Mouse (Mus musculus) forebrain, embryonic 14.5 days (tissue): ENCODE data around the gene Ap3m1. TPM values are rescaled to one million over a fixed set of nuclear protein-coding genes. Genes with fewer than 3 reads are reported as not detected.

Source experiments
- ATAC-seq: fragments of 200-750 bp; cut with Nextera tagmentation; 2 replicates; pipeline ENCODE4 v1.8.0; 2017; ENCODE audit warnings: mild to moderate bottlenecking, moderate library complexity
- DNase-seq: peaks from one replicate; pipeline ENCODE4 v3.0.0-alpha.2; 2015; ENCODE audit warnings: low spot score
- H3K27ac ChIP-seq: fragments of 300-500 bp; sonication (generic); 2 replicates; pipeline ENCODE4 v1.5.1; 2014; ENCODE audit warnings: low read depth, mild to moderate bottlenecking, control low read depth, low read length, moderate library complexity
- H3K27me3 ChIP-seq: fragments of 300-500 bp; sonication (generic); replicated peaks from 2 replicates; pipeline ENCODE4 v1.6.1; 2014; ENCODE audit warnings: low read length, control low read depth, mixed read lengths; ENCODE audit not compliant: control insufficient read depth, insufficient read depth
- H3K36me3 ChIP-seq: fragments of 300-500 bp; sonication (generic); 2 replicates; pipeline ENCODE4 v1.6.1; 2014; ENCODE audit warnings: low read length, control low read depth; ENCODE audit not compliant: control insufficient read depth, insufficient read depth
- H3K4me1 ChIP-seq: fragments of 300-500 bp; sonication (generic); 2 replicates; pipeline ENCODE4 v1.6.1; 2014; ENCODE audit warnings: antibody characterized with exemption, low read length, control low read depth; ENCODE audit not compliant: control insufficient read depth, insufficient read depth
- H3K4me2 ChIP-seq: fragments of 300-500 bp; sonication (generic); 2 replicates; pipeline ENCODE4 v1.6.1; 2014; ENCODE audit warnings: mild to moderate bottlenecking, control low read depth, low read length
- H3K4me3 ChIP-seq: fragments of 300-500 bp; sonication (generic); 2 replicates; pipeline ENCODE4 v1.5.1; 2014; ENCODE audit warnings: low read depth, low read length, control low read depth
- H3K9ac ChIP-seq: fragments of 300-500 bp; sonication (generic); 2 replicates; pipeline ENCODE4 v1.6.1; 2014; ENCODE audit warnings: mild to moderate bottlenecking, low read length, control low read depth, moderate library complexity
- H3K9me3 ChIP-seq: fragments of 300-500 bp; sonication (generic); replicated peaks from 2 replicates; pipeline ENCODE4 v1.6.1; 2016; ENCODE audit warnings: low read length, control low read depth, mixed read lengths; ENCODE audit not compliant: control insufficient read depth
- WGBS: fragments of 180-500 bp; shearing (Covaris S2); extraction: QIAGEN DNeasy Blood & Tissue Kit; methylation state at CpG from one replicate; pipeline ENCODE4 v1.1.7; 2014; 5-methylcytosine and 5-hydroxymethylcytosine counted together
- polyA plus RNA-seq: library from polyadenylated mRNA; unstranded; fragments of >200 nt; fragmentation: Nextera tagmentation; extraction: Ambion mirVana; gene quantifications from 2 replicates; pipeline ENCODE4 v1.2.1, GENCODE M21; 2014

Gene Ap3m1
- polyA plus RNA-seq, 1 experiment from 2014 or later = 139 TPM

- H3K36me3 ChIP-seq = peaks cover 63% of the 10 kb centered on the region
- H3K4me1 ChIP-seq = no peaks in the 10 kb centered on the region
- H3K4me2 ChIP-seq = no peak overlapping the region
- no peaks in the 10 kb centered on the region for H3K9me3 ChIP-seq
- no peak overlapping the region for H3K27ac ChIP-seq
- no peak for DNase-seq
- no peak for ATAC-seq
- no peak overlapping the region for H3K9ac ChIP-seq
- no peaks in the 10 kb centered on the region for H3K27me3 ChIP-seq
- H3K4me3 ChIP-seq = no peak overlapping the region
- 97% methylated on average over 3 of the region's 3 CpGs for WGBS
Measured at GRCm38 (mm10) chr14:21034791-21035190, 17.5 kb downstream of the Ap3m1 start.

- Histone ChIP-seq H3K4me3 (no peak overlapping the region), H3K4me2 (no peak overlapping the region), H3K4me1 (no peaks in the 10 kb centered on the region), H3K27me3 (no peaks in the 10 kb centered on the region), H3K36me3 (peaks cover 63% of the 10 kb centered on the region), H3K9me3 (no peaks in the 10 kb centered on the region), H3K9ac (no peak overlapping the region), H3K27ac (no peak overlapping the region)
- 90% methylated on average over 4 of the region's 4 CpGs for WGBS
- DNase-seq (no peak), ATAC-seq (no peak)
Measured at GRCm38 (mm10) chr14:21034271-21034670, 18.0 kb downstream of the Ap3m1 start.

GRCm38 (mm10) chr14:21031783-21032511 lies 20.4 kb downstream of the Ap3m1 start:
- DNase-seq = peak; percentile 38
- no peaks in the 10 kb centered on the region for H3K9me3 ChIP-seq
- no peak for ATAC-seq
- 90% methylated on average over 6 of the region's 6 CpGs for WGBS
- no peak overlapping the region for H3K4me3 ChIP-seq
- H3K36me3 ChIP-seq = peaks cover 56% of the 10 kb centered on the region
- no peak overlapping the region for H3K27ac ChIP-seq
- H3K4me1 ChIP-seq = no peaks in the 10 kb centered on the region
- no peak overlapping the region for H3K9ac ChIP-seq
- H3K4me2 ChIP-seq = no peak overlapping the region
- no peaks in the 10 kb centered on the region for H3K27me3 ChIP-seq

GRCm38 (mm10) chr14:21029025-21029659 lies 23.2 kb downstream of the Ap3m1 start:
- no peak overlapping the region for H3K4me2 ChIP-seq
- no peak for ATAC-seq
- 87% methylated on average over 11 of the region's 11 CpGs for WGBS
- H3K27me3 ChIP-seq = no peaks in the 10 kb centered on the region
- no peaks in the 10 kb centered on the region for H3K9me3 ChIP-seq
- H3K27ac ChIP-seq = no peak overlapping the region
- peaks cover 53% of the 10 kb centered on the region for H3K36me3 ChIP-seq
- no peak overlapping the region for H3K9ac ChIP-seq
- H3K4me3 ChIP-seq = no peak overlapping the region
- DNase-seq = no peak
- no peaks in the 10 kb centered on the region for H3K4me1 ChIP-seq

GRCm38 (mm10) chr14:21027542-21027941 lies 24.8 kb downstream of the Ap3m1 start:
- Histone ChIP-seq H3K36me3 (peaks cover 51% of the 10 kb centered on the region), H3K9me3 (no peaks in the 10 kb centered on the region), H3K27me3 (no peaks in the 10 kb centered on the region), H3K4me1 (no peaks in the 10 kb centered on the region), H3K4me2 (no peak overlapping the region), H3K4me3 (no peak overlapping the region), H3K27ac (no peak overlapping the region), H3K9ac (no peak overlapping the region)
- DNase-seq (no peak), ATAC-seq (no peak)

GRCm38 (mm10) chr14:21020435-21020834 lies 31.9 kb downstream of the Ap3m1 start:
- WGBS = 91% methylated on average over 8 of the region's 8 CpGs
- H3K36me3 ChIP-seq = peaks cover 27% of the 10 kb centered on the region; the same call in 1 of the 2 replicates
- no peaks in the 10 kb centered on the region for H3K27me3 ChIP-seq
- H3K9ac ChIP-seq = no peak overlapping the region
- DNase-seq = no peak
- no peaks in the 10 kb centered on the region for H3K4me1 ChIP-seq
- H3K4me2 ChIP-seq = no peak overlapping the region
- H3K9me3 ChIP-seq = no peaks in the 10 kb centered on the region
- no peak overlapping the region for H3K27ac ChIP-seq
- no peak overlapping the region for H3K4me3 ChIP-seq
- ATAC-seq = no peak

GRCm38 (mm10) chr14:21018977-21019376 lies 33.3 kb downstream of the Ap3m1 start:
- 36% methylated on average over 3 of the region's 3 CpGs for WGBS
- no peaks in the 10 kb centered on the region for H3K27me3 ChIP-seq
- no peak overlapping the region for H3K27ac ChIP-seq
- H3K9ac ChIP-seq = no peak overlapping the region
- no peaks in the 10 kb centered on the region for H3K9me3 ChIP-seq
- no peak overlapping the region for H3K4me3 ChIP-seq
- ATAC-seq (peak; percentile 77; the same call in 1 of the 2 replicates), DNase-seq (peak; percentile 83)
- H3K36me3 ChIP-seq = peaks cover 20% of the 10 kb centered on the region; the same call in 1 of the 2 replicates
- no peak overlapping the region for H3K4me2 ChIP-seq
- H3K4me1 ChIP-seq = no peaks in the 10 kb centered on the region

GRCm38 (mm10) chr14:21017871-21018270 lies 34.4 kb downstream of the Ap3m1 start:
- Histone ChIP-seq H3K4me3 (no peak overlapping the region), H3K9ac (no peak overlapping the region), H3K27ac (no peak overlapping the region), H3K4me2 (no peak overlapping the region), H3K36me3 (peaks cover 18% of the 10 kb centered on the region; the same call in 1 of the 2 replicates), H3K9me3 (no peaks in the 10 kb centered on the region), H3K4me1 (no peaks in the 10 kb centered on the region), H3K27me3 (no peaks in the 10 kb centered on the region)
- 91% methylated on average over 5 of the region's 5 CpGs for WGBS
- ATAC-seq = no peak
- no peak for DNase-seq

GRCm38 (mm10) chr14:21013800-21014334 lies 38.4 kb downstream of the Ap3m1 start:
- no peak overlapping the region for H3K9ac ChIP-seq
- no peaks in the 10 kb centered on the region for H3K9me3 ChIP-seq
- no peak overlapping the region for H3K27ac ChIP-seq
- no peak overlapping the region for H3K4me2 ChIP-seq
- peaks cover 8% of the 10 kb centered on the region; the same call in 1 of the 2 replicates for H3K36me3 ChIP-seq
- H3K4me1 ChIP-seq = no peaks in the 10 kb centered on the region
- no peak for ATAC-seq
- no peak overlapping the region for H3K4me3 ChIP-seq
- WGBS = 90% methylated on average over 5 of the region's 5 CpGs
- DNase-seq = no peak
- H3K27me3 ChIP-seq = no peaks in the 10 kb centered on the region
